Mouse (Mus musculus): ENCODE measurements at regions not wholly inside any gene's neighbourhood (a gene's known extent, or its start where the extent isn't known, plus 50 kb on each side); places are given as distances from the start of the nearest gene placed in this dataset.

DNA sequence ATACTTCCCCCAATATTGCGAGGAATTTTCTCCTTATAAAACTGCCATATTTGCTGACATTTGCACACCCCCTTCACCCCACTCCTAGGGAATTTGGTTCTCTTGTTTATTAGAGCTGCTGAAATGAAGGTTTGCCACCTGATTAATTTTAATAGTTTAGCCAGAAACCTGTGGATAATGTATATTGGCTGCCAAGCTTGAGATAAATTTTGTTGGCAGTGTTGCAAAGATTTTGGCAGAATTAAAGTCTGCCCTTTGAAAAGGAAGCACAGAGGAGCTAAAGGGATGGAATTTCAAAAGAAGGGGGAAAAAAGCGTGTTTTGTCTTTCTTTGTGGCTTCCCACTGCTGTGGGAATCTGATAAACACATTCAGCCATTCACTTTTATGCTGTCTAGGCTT lies 354.6 kb upstream of the Car10 start:
- 30% methylated on average over 2 of the region's 2 CpGs for WGBS
- Histone ChIP-seq H3K27ac (no peak overlapping the region), H3K4me3 (ENCODE audit: low read length) (no peak overlapping the region), H3K9me3 (ENCODE audit: low read length) (no peaks in the 10 kb centered on the region), H3K27me3 (ENCODE audit: insufficient read depth, low read length) (no peaks in the 10 kb centered on the region), H3K4me2 (ENCODE audit: low read depth, low read length) (no peak overlapping the region), H3K4me1 (ENCODE audit: insufficient read depth, low read length) (no peaks in the 10 kb centered on the region), H3K36me3 (ENCODE audit: insufficient read depth, low read length) (no peaks in the 10 kb centered on the region), H3K9ac (replicated peaks; ENCODE audit: low read length) (no peak overlapping the region)
- TF ChIP-seq CTCF (IDR thresholded peaks at IDR 0.05; ENCODE audit: low read depth): no peak
- DNase-seq (ENCODE audit: low spot score) (peak; percentile 17), ATAC-seq (no peak)

DNA sequence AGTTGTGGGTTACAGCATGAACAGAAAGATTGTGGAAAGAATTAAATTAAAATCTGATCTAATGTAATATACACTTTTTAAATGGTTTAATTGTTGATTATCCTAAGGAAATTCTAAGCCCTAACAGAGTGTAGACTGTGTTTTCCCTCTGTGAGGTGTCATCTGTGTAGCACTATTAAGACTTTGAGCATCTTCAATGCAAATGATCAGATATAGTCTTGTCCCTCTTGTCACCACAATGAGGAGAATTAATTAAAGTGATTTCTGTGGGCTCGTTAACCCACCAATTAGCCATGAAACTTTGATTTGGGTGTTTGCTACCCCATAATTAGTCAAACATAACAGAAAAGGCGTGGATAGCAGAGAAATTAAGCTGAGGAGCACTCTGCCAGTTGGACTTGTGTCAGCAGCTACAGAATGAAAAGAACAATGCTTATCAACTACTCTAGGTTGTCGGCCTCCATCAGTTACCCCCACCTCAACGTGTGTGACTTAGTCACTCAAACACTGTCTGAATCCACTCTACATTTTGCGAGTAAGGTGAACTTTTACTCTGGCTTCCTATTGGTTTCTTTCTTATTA lies 339.4 kb upstream of the Car10 start:
- H3K27me3 ChIP-seq (ENCODE audit: insufficient read depth, low read length): no peaks in the 10 kb centered on the region
- ATAC-seq (no peak), DNase-seq (ENCODE audit: low spot score) (no peak)
- no peak overlapping the region for H3K9ac ChIP-seq (replicated peaks; ENCODE audit: low read length)
- no peaks in the 10 kb centered on the region for H3K9me3 ChIP-seq (ENCODE audit: low read length)
- no peak overlapping the region for H3K4me2 ChIP-seq (ENCODE audit: low read depth, low read length)
- H3K27ac ChIP-seq: no peak overlapping the region
- no peak overlapping the region for H3K4me3 ChIP-seq (ENCODE audit: low read length)
- no peak for TF ChIP-seq CTCF (IDR thresholded peaks at IDR 0.05; ENCODE audit: low read depth)
- WGBS: 68% methylated on average over 5 of the region's 5 CpGs
- H3K36me3 ChIP-seq (ENCODE audit: insufficient read depth, low read length): no peaks in the 10 kb centered on the region
- no peaks in the 10 kb centered on the region for H3K4me1 ChIP-seq (ENCODE audit: insufficient read depth, low read length)

DNA sequence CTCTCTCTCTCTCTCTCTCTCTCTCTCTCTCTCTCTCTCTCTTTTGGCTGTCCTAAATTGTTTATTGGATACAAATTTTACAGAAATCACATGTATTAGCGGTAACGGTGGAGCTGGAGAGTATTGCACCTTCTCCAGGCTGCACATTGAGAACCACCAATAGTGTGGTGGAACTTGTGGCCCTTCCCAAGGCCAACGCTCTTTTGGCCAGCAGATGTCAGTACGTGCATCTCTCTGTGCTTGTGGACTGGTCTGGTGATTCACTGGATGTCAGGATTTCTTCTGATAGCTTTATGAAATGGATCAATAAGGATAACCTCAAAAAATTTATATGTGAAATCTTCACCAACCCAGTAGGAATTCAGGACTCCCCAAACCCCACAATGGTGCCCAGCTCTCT lies 327.9 kb upstream of the Car10 start:
- no peaks in the 10 kb centered on the region for H3K9me3 ChIP-seq (ENCODE audit: low read length)
- H3K4me1 ChIP-seq (ENCODE audit: insufficient read depth, low read length): no peaks in the 10 kb centered on the region
- no peaks in the 10 kb centered on the region for H3K27me3 ChIP-seq (ENCODE audit: insufficient read depth, low read length)
- H3K36me3 ChIP-seq (ENCODE audit: insufficient read depth, low read length): no peaks in the 10 kb centered on the region
- H3K4me2 ChIP-seq (ENCODE audit: low read depth, low read length): no peak overlapping the region
- no peak overlapping the region for H3K9ac ChIP-seq (replicated peaks; ENCODE audit: low read length)
- DNase-seq (ENCODE audit: low spot score) (no peak), ATAC-seq (no peak)
- 85% methylated on average over 4 of the region's 4 CpGs for WGBS
- H3K4me3 ChIP-seq (ENCODE audit: low read length): no peak overlapping the region
- TF ChIP-seq CTCF (IDR thresholded peaks at IDR 0.05; ENCODE audit: low read depth): no peak
- no peak overlapping the region for H3K27ac ChIP-seq

DNA sequence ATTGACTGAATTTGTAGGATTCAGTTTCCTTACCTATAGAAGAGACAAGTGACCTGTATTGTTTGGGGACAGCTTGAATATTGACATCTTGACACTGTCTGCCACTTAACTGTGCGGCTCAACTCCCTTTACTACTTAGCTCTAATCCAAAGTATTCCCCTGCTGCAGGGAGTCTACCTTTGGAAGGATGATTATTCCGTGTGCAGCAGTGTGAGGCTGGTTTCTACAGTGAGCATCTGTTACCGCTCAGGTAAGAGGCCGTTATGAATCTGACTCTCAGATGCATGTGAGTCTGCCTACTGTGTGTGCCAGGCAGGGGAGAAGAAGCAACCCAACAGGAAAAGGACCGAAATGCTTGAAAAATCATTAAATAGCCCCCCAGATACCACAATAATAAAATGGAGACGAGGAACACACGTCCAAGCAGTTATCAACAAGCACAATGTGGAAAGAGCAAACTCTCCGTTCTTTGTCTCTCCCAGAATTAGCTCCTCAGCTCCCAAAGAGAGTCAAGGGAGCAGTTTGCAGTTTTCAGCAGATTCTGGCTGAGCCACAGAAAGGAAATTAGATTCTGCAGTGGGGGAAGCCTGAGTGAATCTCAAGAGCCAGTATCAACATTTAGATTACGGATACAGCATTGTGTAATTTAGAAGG lies 324.8 kb upstream of the Car10 start:
- H3K27ac ChIP-seq: peak overlapping the region; percentile 58; the same call in 1 of the 2 replicates
- H3K4me2 ChIP-seq (ENCODE audit: low read depth, low read length): peak overlapping the region; percentile 10; the same call in 1 of the 2 replicates
- no peaks in the 10 kb centered on the region for H3K36me3 ChIP-seq (ENCODE audit: insufficient read depth, low read length)
- 0 out of 2 replicates have a peak, but pooled peaks have one; percentile 49 for ATAC-seq
- H3K4me3 ChIP-seq (ENCODE audit: low read length): no peak overlapping the region
- no peaks in the 10 kb centered on the region for H3K27me3 ChIP-seq (ENCODE audit: insufficient read depth, low read length)
- no peak overlapping the region for H3K9ac ChIP-seq (replicated peaks; ENCODE audit: low read length)
- peak; percentile 50 for DNase-seq (ENCODE audit: low spot score)
- no peaks in the 10 kb centered on the region for H3K4me1 ChIP-seq (ENCODE audit: insufficient read depth, low read length)
- no peaks in the 10 kb centered on the region for H3K9me3 ChIP-seq (ENCODE audit: low read length)
- no peak for TF ChIP-seq CTCF (IDR thresholded peaks at IDR 0.05; ENCODE audit: low read depth)
- WGBS: 51% methylated on average over 9 of the region's 9 CpGs

DNA sequence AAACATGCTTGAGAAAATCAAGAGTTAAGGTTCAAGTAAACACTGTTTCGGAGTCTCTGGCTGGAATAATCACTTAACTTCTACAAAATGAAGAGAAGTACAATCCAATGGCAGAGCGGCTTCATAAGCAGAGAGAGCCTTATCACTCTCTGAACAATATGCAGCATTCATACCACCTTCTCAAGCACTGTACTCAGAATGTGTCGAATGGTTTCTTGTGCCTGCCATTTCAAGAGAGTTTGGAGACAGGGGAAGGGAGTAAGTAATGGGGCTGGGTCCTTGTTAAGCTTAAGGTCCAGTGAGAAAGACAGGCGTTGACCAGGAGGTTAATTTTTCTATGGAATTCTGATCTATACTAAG lies 324.3 kb upstream of the Car10 start:
- ATAC-seq (no peak), DNase-seq (ENCODE audit: low spot score) (no peak)
- Histone ChIP-seq H3K9me3 (ENCODE audit: low read length) (no peaks in the 10 kb centered on the region), H3K9ac (replicated peaks; ENCODE audit: low read length) (no peak overlapping the region), H3K4me2 (ENCODE audit: low read depth, low read length) (peak overlapping the region; percentile 10; the same call in 1 of the 2 replicates), H3K36me3 (ENCODE audit: insufficient read depth, low read length) (no peaks in the 10 kb centered on the region), H3K4me3 (ENCODE audit: low read length) (no peak overlapping the region), H3K27me3 (ENCODE audit: insufficient read depth, low read length) (no peaks in the 10 kb centered on the region), H3K4me1 (ENCODE audit: insufficient read depth, low read length) (no peaks in the 10 kb centered on the region), H3K27ac (no peak overlapping the region)
- 71% methylated on average over 4 of the region's 4 CpGs for WGBS
- no peak for TF ChIP-seq CTCF (IDR thresholded peaks at IDR 0.05; ENCODE audit: low read depth)

DNA sequence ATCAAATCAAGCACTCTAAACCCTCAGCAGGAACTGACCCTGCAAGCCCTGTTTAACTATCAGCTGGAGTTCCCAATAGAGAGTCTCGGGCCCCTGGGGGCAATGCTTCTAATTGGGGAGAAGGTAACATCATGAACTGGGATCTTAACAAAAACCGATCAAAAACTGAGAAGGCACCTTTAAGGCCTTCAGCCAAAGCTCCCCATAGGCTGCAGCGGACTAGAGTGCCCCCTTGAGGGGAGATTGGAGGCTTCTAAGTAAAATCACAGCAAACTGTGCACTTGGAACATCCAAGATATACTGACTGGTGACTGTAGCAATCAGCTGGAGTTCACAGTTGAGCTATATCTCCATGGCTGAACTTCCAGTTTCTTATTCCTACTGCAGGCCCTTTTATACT lies 323.0 kb upstream of the Car10 start:
- Histone ChIP-seq H3K4me2 (ENCODE audit: low read depth, low read length) (no peak overlapping the region), H3K36me3 (ENCODE audit: insufficient read depth, low read length) (no peaks in the 10 kb centered on the region), H3K9ac (replicated peaks; ENCODE audit: low read length) (no peak overlapping the region), H3K4me1 (ENCODE audit: insufficient read depth, low read length) (no peaks in the 10 kb centered on the region), H3K27ac (no peak overlapping the region), H3K27me3 (ENCODE audit: insufficient read depth, low read length) (no peaks in the 10 kb centered on the region), H3K9me3 (ENCODE audit: low read length) (no peaks in the 10 kb centered on the region), H3K4me3 (ENCODE audit: low read length) (no peak overlapping the region)
- WGBS: 27% methylated on average over 3 of the region's 3 CpGs
- ATAC-seq (no peak), DNase-seq (ENCODE audit: low spot score) (peak; percentile 35)
- peak; percentile 59 for TF ChIP-seq CTCF (IDR thresholded peaks at IDR 0.05; ENCODE audit: low read depth)

GRCm38 (mm10) chr11:92799267-92799666 lies 298.6 kb upstream of the Car10 start:
- ATAC-seq (no peak), DNase-seq (ENCODE audit: low spot score) (no peak)
- no peak overlapping the region for H3K9ac ChIP-seq (replicated peaks; ENCODE audit: low read length)
- no peaks in the 10 kb centered on the region for H3K27me3 ChIP-seq (ENCODE audit: insufficient read depth, low read length)
- TF ChIP-seq CTCF (IDR thresholded peaks at IDR 0.05; ENCODE audit: low read depth): no peak
- WGBS: 57% methylated on average over 4 of the region's 4 CpGs
- no peak overlapping the region for H3K4me3 ChIP-seq (ENCODE audit: low read length)
- H3K4me1 ChIP-seq (ENCODE audit: insufficient read depth, low read length): no peaks in the 10 kb centered on the region
- H3K36me3 ChIP-seq (ENCODE audit: insufficient read depth, low read length): no peaks in the 10 kb centered on the region
- H3K4me2 ChIP-seq (ENCODE audit: low read depth, low read length): no peak overlapping the region
- no peaks in the 10 kb centered on the region for H3K9me3 ChIP-seq (ENCODE audit: low read length)
- H3K27ac ChIP-seq: no peak overlapping the region

Measured in hindbrain, postnatal 0 days (tissue).